Mouse (Mus musculus) ovary, postnatal 14 days (tissue): ENCODE data around the gene Rala.

Experiments
- DNase-seq: peaks from one replicate; pipeline ENCODE4 v3.0.0; 2022; ENCODE audit warnings: low spot score

Gene Rala

GRCm38 (mm10) chr13:17884211-17884610, 59.8 kb downstream of the Rala start:
- no peak for DNase-seq

GRCm38 (mm10) chr13:17879061-17879460, 65.0 kb downstream of the Rala start:
- DNase-seq: no peak

- no peak for DNase-seq
Observed at GRCm38 (mm10) chr13:17866741-17867140, 77.3 kb downstream of the Rala start.

- DNase-seq: no peak
Observed at GRCm38 (mm10) chr13:17860536-17860935, 83.5 kb downstream of the Rala start.

- DNase-seq: no peak
Observed at GRCm38 (mm10) chr13:17859365-17860033, 84.5 kb downstream of the Rala start.

- DNase-seq: no peak
Observed at GRCm38 (mm10) chr13:17857046-17857445, 87.0 kb downstream of the Rala start.

GRCm38 (mm10) chr13:17855492-17856138, 88.4 kb downstream of the Rala start:
- DNase-seq: no peak

GRCm38 (mm10) chr13:17854755-17855154, 89.3 kb downstream of the Rala start:
- DNase-seq: no peak

GRCm38 (mm10) chr13:17843336-17843735, 100.7 kb downstream of the Rala start:
- DNase-seq: no peak

- DNase-seq: no peak
Observed at GRCm38 (mm10) chr13:17842756-17843155, 101.3 kb downstream of the Rala start.

- no peak for DNase-seq
Observed at GRCm38 (mm10) chr13:17839137-17839536, 104.9 kb downstream of the Rala start.

GRCm38 (mm10) chr13:17838484-17838851, 105.6 kb downstream of the Rala start:
- DNase-seq: peak; percentile 34

- peak; percentile 42 for DNase-seq
Observed at GRCm38 (mm10) chr13:17837610-17838483, 106.2 kb downstream of the Rala start.

GRCm38 (mm10) chr13:17836808-17837207, 107.2 kb downstream of the Rala start:
- no peak for DNase-seq

- no peak for DNase-seq
Observed at GRCm38 (mm10) chr13:17832940-17833339, 111.1 kb downstream of the Rala start.
